Mouse (Mus musculus): ENCODE measurements around the gene Ralgapa2. TPM values are rescaled to one million over a fixed set of nuclear protein-coding genes. Genes with fewer than 3 reads are reported as not detected.
"Not testable (repeated sequence)": the region's sequence is repeated elsewhere in the genome, so short reads cannot be mapped to it uniquely, and the experiment has no call there.

Ralgapa2 gene
- total RNA-seq, 2 experiments from 2014 or later = 33.1 to 35.7 TPM

GRCm38 (mm10) chr2:146498298-146498697 lies 13.8 kb downstream of the Ralgapa2 start:
- DNase-seq = no peak

GRCm38 (mm10) chr2:146496995-146497394 lies 15.1 kb downstream of the Ralgapa2 start:
- no peak for DNase-seq

- DNase-seq = no peak
These were observed 16.4 kb downstream of the Ralgapa2 start for GRCm38 (mm10) chr2:146495781-146496180.

GRCm38 (mm10) chr2:146493354-146493946 lies 18.7 kb downstream of the Ralgapa2 start:
- DNase-seq = no peak

GRCm38 (mm10) chr2:146491830-146492610 lies 20.1 kb downstream of the Ralgapa2 start:
- no peak for DNase-seq

- DNase-seq = no peak
These were observed 21.2 kb downstream of the Ralgapa2 start for GRCm38 (mm10) chr2:146490926-146491325.

- DNase-seq = no peak
These were observed 23.9 kb downstream of the Ralgapa2 start for GRCm38 (mm10) chr2:146488291-146488690.

GRCm38 (mm10) chr2:146482859-146483258 lies 29.3 kb downstream of the Ralgapa2 start:
- DNase-seq = no peak

- no peak for DNase-seq
These were observed 34.7 kb downstream of the Ralgapa2 start for GRCm38 (mm10) chr2:146477491-146477890.

GRCm38 (mm10) chr2:146476428-146476972 lies 35.6 kb downstream of the Ralgapa2 start:
- DNase-seq = no peak

- no peak for DNase-seq
These were observed 36.1 kb downstream of the Ralgapa2 start for GRCm38 (mm10) chr2:146476001-146476400.

- DNase-seq = peak; percentile 57
These were observed 41.2 kb downstream of the Ralgapa2 start for GRCm38 (mm10) chr2:146470947-146471346.

GRCm38 (mm10) chr2:146469707-146470420 lies 42.3 kb downstream of the Ralgapa2 start:
- DNase-seq = peak; percentile 29

- no peak for DNase-seq
These were observed 43.2 kb downstream of the Ralgapa2 start for GRCm38 (mm10) chr2:146468898-146469297.

GRCm38 (mm10) chr2:146468016-146468415 lies 44.1 kb downstream of the Ralgapa2 start:
- DNase-seq = no peak

GRCm38 (mm10) chr2:146466811-146467210 lies 45.3 kb downstream of the Ralgapa2 start:
- DNase-seq = not testable (repeated sequence)

GRCm38 (mm10) chr2:146457494-146457893 lies 54.6 kb downstream of the Ralgapa2 start:
- no peak for DNase-seq

- DNase-seq = no peak
These were observed 55.5 kb downstream of the Ralgapa2 start for GRCm38 (mm10) chr2:146456612-146457011.

- no peak for DNase-seq
These were observed 56.1 kb downstream of the Ralgapa2 start for GRCm38 (mm10) chr2:146456062-146456461.

GRCm38 (mm10) chr2:146444009-146444408 lies 68.1 kb downstream of the Ralgapa2 start:
- no peak for DNase-seq

- no peak for DNase-seq
These were observed 68.8 kb downstream of the Ralgapa2 start for GRCm38 (mm10) chr2:146443291-146443875.

- no peak for DNase-seq
These were observed 70.4 kb downstream of the Ralgapa2 start for GRCm38 (mm10) chr2:146441711-146442110.

- no peak for DNase-seq
These were observed 83.4 kb downstream of the Ralgapa2 start for GRCm38 (mm10) chr2:146428751-146429150.

Data from heart, postnatal 4 days (tissue).